Mouse (Mus musculus): ENCODE results near the gene Pms2.

The Pms2 gene

GRCm38 (mm10) chr5:143909417-143910400 lies at the start of gene Pms2, which contains the start of gene Aimp2:
Gene Pms2, plus strand, starts transcription at chr5:143909964.
Gene Aimp2, minus strand, starts transcription at chr5:143909847.
- DNase-seq: peak; percentile 96 to 98

GRCm38 (mm10) chr5:143871547-143872169 lies 38.1 kb upstream of the Pms2 start:
- no peak for DNase-seq

DNA sequence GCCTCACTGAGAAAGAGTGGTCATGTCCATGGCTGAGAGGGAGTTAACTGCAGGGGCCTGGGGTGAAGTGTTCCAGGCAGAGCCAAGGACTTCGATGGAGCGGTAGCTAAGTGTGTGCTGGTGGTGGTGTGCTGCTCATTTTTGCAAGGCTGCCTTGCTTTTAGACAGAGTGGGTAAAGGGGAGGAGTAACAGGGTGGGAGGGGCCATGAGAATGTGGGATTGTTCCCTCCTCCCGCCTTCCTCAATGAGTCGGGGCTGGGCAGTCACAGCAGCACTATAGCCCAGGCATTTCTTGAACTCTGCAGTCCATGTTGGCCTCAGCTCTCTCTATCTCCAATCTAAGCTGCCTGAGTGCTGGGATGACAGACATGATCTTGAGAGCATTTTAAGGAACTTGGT lies 35.2 kb upstream of the Pms2 start:
- DNase-seq: no peak

- DNase-seq: no peak
Measured at GRCm38 (mm10) chr5:143885274-143885673, 24.5 kb upstream of the Pms2 start.

DNA sequence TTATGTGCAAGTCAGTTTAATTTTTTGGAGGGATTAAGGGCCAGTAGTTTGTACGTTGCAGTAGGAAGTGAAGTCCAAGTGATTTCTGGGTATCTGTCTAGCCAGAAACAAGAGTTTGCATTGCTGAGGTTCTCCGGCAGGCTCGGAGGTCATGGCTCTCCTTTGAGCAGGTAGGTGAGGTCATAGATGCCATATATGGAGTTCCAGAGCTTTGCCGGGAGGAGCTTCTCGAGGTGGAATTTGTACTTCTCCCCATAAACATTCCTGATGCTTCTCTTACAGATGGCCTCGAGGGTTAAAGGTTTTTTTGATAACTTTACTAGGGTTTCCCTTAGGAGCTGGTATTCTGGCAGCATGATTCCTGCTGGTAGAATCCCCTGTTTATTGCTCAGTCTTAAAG lies 19.0 kb upstream of the Pms2 start:
- no peak for DNase-seq

DNA sequence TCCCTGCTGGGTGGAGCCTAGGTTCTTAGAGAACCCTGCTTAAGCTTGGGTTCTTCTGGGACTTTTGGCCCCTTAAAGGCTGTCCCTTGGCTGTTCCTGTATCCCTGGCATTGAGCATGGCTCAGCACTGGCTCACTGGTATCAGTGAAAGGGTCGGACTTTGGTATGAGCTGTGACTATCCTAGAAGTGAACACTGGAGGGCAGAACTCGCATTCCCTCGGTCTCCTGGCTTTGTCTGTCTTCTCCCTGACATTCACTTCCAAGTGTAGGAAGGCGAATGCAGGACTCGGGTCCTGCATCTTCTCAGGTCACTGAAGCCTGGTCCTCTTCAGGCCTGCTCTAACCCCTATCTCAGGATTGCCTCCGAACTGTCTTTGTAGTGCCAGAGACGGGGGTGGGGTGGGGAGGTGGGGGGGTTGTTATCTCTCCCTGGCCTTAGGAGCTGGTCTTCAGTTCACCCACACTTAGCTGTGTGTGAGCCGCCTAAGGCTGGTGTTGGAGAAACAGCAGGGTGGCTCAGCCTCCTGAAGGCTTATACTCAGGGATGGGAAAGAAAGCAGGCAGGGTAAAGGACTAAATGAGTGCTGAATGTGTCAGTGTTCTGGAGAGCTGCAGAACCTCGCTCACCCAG lies 17.4 kb upstream of the Pms2 start:
- DNase-seq: no peak

GRCm38 (mm10) chr5:143893396-143893795 lies 16.4 kb upstream of the Pms2 start:
- DNase-seq: peak in 1 of 2 experiments; percentile 4

- DNase-seq: no peak
Measured at GRCm38 (mm10) chr5:143897635-143898330, 12.0 kb upstream of the Pms2 start, which contains the start of gene Ankrd61. Gene Ankrd61, minus strand, starts transcription at chr5:143897685.

- peak in 1 of 2 experiments; percentile 17 for DNase-seq
Measured at GRCm38 (mm10) chr5:143902111-143902510, 7.7 kb upstream of the Pms2 start.

DNA sequence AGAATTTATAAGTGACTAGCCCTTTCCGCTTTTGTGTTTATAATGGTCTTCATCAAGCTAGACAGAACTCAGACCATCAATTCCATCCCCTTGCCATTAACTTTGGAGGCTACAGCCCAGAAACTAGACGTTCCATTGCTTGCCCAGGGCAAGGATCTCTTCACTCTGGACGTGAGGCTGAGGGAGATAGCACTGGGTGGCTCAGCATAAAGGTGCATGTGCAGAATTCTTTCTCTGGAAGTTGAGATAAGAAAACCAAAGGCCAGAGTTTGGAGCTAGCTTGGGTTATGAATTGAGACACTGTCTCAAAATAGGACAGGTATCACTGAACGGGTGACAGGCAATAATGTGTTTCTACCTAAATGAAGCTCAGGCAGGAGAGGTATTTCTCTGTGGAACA lies 6.0 kb upstream of the Pms2 start:
- DNase-seq: no peak

- no peak for DNase-seq
Measured at GRCm38 (mm10) chr5:143906429-143906828, 3.3 kb upstream of the Pms2 start.

GRCm38 (mm10) chr5:143908926-143909325 lies 838 bp upstream of the Pms2 start:
- DNase-seq: no peak

GRCm38 (mm10) chr5:143916221-143916620 lies 6.5 kb downstream of the Pms2 start:
- DNase-seq: no peak

DNA sequence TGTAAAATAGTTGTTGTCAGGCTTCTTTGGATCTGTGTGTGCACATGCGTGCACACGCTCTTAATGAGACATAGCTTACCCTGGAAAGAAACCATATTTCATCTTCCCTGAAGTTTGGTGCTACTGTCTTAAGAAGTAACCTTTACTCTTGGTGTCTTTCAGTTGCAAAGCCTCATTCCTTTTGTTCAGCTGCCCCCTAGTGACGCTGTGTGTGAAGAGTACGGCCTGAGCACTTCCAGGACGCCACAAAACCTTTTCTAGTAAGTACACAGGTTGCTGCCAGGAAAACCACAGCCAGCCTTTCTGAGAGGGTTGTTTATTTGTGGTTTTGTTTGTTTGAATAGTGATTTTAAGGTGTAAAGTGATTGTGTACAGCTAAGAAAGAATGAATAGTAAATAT lies 7.7 kb downstream of the Pms2 start:
- DNase-seq: peak; percentile 67 to 85

DNA sequence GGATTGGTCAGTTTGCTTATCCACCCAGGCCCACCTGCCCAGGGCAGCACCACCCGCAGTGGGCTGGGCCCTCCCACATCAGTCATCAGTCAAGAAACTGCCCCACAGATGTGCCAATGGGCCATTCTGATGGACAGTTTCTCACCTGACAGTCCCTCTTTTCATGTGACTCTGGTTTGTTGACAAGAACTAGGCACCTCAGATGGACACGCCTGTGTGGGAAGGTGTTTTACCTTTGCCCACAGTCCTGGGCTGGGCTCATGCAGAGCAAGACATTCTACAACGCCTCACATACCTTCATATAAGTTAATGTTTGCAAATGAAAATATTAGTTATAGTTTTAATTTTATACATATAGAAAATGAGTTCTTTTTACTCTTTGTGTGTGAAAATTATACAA lies 8.4 kb downstream of the Pms2 start:
- DNase-seq: no peak

DNA sequence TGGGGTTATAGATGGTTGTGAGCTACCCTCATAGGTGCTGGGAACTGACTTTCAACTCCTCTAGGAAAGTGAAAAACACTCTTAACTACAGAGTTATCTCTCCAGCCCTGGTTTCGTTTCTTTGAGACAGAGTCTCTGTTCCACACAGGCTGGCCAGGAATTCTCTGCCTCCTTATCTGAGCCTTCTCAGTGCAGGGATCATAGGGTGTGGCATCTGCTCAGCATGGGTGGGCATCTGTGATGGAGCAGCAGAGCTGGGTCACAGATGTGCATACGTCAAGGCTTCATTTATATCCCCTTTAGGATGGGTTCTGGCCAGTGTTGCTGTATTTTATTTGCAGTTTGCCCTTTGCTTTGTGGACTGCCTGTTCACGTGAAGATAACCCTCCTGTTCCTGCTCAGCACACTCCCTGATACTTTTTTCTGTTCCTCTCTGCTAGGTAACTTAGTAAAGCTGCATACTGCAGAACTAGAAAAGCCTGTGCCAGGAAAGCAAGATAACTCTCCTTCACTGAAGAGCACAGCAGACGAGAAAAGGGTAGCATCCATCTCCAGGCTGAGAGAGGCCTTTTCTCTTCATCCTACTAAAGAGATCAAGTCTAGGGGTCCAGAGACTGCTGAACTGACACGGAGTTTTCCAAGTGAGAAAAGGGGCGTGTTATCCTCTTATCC lies 15.2 kb downstream of the Pms2 start:
- DNase-seq: no peak

DNA sequence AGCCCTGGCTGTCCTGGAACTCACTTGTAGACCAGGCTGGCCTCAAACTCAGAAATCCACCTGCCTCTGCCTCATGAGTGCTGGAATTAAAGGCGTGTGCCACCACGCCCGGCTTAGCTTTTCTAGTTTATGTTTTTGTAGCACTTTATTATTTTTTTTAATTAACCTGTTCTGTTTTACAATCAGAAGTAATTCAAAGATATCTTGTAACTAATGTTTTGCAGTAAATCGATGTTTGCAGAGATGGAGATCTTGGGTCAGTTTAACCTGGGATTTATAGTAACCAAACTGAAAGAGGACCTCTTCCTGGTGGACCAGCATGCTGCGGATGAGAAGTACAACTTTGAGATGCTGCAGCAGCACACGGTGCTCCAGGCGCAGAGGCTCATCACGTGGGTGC lies 18.1 kb downstream of the Pms2 start, which contains the start of gene Gm42421:
Gm42421 (plus strand) TSS at position 301 of the 400 bp plus-strand sequence.
- DNase-seq: no peak

DNA sequence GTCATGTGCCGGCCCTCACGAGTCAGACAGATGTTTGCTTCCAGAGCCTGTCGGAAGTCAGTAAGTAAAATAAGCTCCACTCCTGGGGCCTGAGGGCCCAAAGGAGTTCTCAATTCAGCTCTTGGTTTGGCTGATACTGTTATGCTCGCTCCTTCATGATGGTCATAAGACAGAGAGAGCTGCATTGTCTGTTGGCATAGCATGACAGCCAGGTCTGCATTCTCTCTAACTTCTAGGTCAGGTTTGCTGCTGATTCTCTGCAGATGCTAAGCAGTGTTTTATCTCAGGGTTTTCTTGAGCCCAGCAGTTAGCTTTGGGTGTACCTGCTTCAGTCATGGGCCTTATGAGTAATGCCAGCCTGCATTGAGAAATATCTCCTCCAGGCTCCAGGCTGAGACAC lies 19.5 kb downstream of the Pms2 start:
- no peak for DNase-seq

- DNase-seq: no peak
Measured at GRCm38 (mm10) chr5:143930656-143931055, 20.9 kb downstream of the Pms2 start.

DNA sequence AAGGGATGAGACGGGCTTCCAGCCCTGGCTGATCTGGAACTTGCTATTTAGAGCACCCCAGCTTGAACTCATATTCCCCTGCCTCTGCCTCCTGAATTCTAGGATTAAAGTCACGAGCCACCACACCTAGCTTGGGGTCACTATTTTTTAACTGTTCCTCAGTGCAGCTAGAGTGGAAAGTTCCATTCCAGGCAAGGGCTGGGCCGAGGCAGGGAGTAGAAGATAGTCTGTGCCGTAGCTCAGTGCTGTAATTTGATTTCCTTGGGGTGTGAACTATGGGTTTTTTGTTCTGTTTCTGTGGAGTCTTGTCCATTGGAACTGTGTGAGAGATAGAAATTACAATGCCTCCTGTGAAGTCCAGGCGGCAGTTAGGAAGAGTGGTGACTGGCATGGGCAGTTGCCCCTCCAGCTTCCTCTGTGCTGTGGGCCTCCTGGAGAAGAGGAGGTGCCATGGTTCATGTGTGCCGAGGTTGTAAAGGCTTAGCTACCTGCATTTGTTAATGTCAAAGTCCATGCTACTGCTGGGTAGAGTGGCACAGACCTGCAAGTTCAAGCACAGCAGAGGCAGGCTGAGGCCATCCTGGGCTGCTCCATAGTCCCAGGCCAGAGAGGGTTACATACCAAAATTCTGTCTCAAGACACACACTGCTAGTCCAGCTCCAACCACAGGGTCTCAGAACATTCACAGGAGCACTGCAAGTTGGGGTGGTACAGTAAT lies 22.3 kb downstream of the Pms2 start:
- DNase-seq: no peak

- peak in 1 of 2 experiments; percentile 14 for DNase-seq
Measured at GRCm38 (mm10) chr5:143932831-143933230, 23.1 kb downstream of the Pms2 start, which contains the start of gene Rsph10b. Gene Rsph10b, plus strand, starts transcription at chr5:143933035.

All from kidney, postnatal 36 days (tissue).